Mouse (Mus musculus) lung, postnatal 0 days (tissue): ENCODE results near the gene Psma5.
"Not testable (repeated sequence)": the region's sequence is repeated elsewhere in the genome, so short reads cannot be mapped to it uniquely, and the experiment has no call there.

Source experiments
- CTCF ChIP-seq: IDR thresholded peaks from 2 replicates; pipeline ENCODE4 v1.5.1; 2016; ENCODE audit warnings: antibody characterized with exemption, mild to moderate bottlenecking
- EP300 ChIP-seq: IDR thresholded peaks from 2 replicates; pipeline ENCODE4 v1.6.1; 2016; ENCODE audit warnings: antibody characterized with exemption, mild to moderate bottlenecking, control low read depth

DNA sequence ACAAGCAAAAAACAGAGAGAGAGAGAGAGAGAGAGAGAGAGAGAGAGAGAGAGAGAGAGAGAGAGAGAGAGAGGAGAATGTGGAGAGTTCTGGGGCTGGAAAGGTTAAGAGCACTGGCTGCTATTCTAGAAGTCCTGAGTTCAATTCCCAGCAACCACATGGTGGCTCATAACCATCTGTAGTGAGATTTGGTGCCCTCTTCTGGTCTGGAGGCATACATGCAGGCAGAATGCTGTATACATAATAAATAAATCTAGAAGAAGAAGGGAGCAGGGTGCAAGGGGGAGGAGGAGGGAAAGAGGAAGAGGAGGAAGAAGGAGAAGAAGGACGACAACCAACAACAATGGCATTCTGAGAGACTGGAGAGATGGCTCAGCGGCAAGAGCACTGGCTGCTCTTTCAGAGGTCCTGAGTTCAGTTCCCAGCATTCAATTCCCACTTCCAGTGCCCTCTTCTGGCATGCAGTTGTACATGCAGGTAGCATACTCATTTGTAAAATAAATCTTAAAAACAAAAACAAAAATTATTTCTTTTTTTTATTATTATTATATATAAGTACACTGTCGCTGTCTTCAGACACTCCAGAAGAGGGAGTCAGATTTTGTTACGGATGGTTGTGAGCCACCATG lies 19.1 kb upstream of the Psma5 start:
- not testable (repeated sequence) for TF ChIP-seq CTCF, EP300
